Mouse (Mus musculus): ENCODE measurements around the gene Rnf222. TPM values are rescaled to one million over a fixed set of nuclear protein-coding genes. Genes with fewer than 3 reads are reported as not detected.

Gene Rnf222
- total RNA-seq, 2 experiments from 2014 or later = 0.15 TPM; not detected in 1

DNA sequence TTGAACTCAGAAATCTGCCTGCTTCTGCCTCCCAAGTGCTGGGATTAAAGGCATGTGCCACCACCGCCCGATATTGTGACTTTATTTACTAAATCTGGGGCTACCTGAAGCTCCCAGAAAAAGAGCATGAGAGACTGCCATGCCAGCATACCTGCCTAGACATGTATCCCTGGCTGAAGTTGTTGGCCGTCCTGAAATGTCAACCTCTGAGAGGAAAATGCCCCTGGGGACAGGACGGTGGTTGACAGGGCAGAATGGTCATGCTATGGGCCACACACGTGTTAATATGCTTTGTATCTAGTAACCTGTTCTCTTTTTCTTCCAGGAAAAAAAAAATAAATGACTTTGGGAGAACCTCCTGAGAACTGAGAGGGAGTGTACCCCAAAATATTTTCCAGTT, 2.3 kb upstream of the Rnf222 start:
- intact Hi-C loops (cut with DNase I) = no loop called here
- DNase-seq = no peak

DNA sequence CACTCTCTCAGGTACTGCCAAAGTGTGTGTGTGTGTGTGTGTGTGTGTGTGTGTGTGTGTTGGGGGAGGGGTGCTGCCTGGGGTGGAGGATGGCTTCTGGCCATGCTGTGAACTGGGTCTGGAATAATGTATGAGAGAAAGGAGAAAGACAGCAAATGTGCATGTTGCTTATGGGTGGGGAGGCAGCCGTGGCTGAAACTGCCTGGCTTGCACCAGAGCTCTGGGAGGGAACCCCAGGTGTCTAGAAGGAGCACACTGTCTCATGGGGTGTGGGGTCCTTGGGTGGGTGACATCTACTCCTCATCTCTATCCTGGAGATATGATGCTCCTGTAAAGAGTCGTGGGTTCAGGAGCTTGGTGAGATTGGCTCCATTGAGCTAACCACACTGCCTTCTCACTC, 300 bp downstream of the Rnf222 start:
- no peak for DNase-seq
- intact Hi-C loops (cut with DNase I) = no loop called here

DNA sequence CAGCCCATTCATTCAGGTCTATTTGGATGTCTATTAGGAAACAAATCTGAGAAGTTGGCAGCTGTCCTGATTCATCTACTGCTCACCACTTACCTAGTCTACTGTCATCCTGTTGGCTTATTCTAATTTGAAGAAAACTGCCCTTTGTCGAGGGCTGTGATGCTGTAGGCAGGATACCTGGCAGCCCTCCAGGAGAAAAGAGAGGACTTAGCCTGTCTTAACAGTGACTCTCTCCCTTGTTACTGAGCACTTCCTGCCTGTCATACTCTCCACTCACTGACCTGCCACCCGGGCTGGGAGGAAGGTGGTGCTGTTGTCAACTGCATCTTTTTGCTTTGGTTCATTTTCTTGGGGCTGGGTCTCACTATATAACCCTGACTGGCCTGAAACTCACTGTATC, 2.3 kb downstream of the Rnf222 start:
- intact Hi-C loops (cut with DNase I) = no loop called here
- no peak for DNase-seq

DNA sequence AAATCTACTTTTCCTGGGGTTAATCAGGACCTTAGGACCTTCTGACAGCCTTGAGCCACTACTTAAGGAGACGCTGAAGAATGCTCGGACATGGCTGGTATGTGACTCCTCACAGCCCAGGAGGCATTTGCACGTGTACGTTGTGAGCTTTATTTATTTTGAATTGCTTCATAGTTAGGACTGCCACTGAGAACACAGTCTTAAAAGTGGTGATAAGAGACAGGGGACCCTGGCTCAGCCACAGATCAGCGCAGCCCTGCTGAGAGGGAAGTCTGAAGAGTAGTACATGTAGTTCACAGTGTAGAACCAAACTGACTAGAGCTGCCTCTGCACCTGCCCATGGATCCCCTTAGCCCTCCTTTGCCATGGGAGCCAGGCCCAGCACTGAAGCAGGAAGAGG, 3.5 kb downstream of the Rnf222 start:
- intact Hi-C loops (cut with DNase I) = no loop called here
- no peak for DNase-seq

DNA sequence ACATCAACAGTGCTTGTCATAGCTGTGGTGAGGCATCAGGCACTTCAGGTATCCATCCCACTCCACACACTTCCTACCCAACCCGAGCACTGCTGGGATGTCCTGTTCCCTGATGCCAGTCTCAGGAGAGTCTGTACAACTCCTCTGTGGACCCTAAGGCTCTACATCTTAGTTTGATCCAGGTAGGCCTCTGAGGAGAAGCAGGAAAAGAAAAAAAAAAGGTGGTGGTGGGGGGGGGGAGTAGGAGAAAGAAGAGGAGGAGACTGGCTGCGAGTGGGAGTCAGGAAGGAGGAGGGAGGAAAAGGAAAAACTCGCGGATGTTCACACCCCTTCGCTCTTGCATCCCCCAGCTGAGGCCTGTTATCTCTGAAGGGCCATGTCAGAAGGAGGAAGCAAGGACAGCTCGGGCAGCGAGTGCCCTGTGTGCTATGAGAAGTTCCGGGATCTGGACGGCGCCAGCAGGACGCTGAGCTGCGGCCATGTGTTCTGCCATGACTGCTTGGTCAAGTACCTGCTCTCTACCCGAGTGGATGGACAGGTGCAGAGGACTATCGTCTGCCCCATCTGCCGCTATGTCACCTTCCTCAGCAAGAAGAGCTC, 4.0 kb downstream of the Rnf222 start:
- intact Hi-C loops (cut with DNase I) = no loop called here
- DNase-seq = no peak

DNA sequence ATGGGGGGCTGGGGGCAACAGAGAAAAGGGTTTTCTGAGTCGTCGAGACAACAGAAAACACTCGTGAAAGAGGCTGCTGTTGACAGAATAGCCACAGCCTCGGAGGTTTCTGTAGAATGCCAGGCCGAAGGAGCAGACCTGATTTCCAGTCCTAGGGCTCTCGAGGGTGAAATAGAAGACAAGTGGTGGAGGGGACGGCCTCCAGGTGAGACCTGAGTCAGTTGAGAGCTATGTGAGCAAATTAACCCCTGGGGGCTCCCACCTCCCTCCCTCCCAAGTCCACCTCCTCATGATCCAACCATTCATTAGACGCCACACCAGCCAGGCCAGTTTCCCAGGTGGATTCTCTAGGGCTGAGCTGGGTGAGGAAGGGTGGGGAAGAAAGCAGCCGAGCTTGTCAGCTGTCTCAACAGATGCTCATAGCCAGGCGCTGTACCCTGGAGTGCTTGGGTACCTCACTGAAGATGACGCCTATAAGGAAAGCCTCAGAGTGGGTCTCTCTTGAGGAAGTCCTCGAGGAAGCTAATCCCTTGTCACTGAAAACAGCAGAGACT, 5.6 kb downstream of the Rnf222 start:
- intact Hi-C loops (cut with DNase I) = no loop called here

DNA sequence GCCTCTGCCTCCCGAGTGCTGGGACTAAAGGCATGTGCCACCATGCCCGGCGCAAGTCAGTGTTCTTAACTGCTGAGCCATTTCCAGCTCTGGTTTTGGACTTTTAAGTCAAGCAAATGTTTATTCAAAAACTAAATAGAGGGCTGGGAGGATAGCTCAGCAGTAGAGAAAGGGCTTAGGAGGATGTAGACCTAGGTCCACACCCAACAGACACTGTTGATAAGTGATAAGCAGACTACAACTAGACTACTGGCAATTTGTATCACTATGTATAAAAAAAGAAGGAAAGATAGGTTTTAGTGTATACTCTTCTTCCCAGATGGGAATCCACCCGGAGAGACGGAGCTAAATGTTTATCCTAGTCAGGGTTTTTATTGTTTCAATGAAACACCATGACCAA, 7.9 kb downstream of the Rnf222 start:
- no peak for DNase-seq
- intact Hi-C loops (cut with DNase I) = no loop called here

More for the DNA sequence above, 5.6 kb downstream of the Rnf222 start:
- no peak for DNase-seq

DNA sequence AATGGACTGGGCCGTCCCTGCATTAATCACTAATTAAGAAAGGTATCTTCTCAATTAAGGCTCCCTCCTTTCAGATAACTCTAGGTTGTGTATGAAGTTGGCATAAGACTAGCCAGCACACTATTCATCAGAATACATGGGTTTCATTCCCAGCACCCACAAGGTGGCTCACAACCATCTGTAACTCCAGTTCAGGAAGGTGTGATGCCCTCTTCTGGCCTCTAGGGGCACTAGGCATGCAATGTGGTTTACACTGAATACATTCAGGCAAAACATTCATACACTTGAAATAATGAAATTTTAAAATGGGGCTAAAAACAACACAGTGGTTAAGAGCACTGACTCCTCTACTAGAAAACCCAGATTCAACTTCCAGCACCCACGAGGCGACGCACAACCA, 8.8 kb downstream of the Rnf222 start:
- DNase-seq = peak in 1 of 2 experiments; percentile 37
- intact Hi-C loops (cut with DNase I) = no loop called here

DNA sequence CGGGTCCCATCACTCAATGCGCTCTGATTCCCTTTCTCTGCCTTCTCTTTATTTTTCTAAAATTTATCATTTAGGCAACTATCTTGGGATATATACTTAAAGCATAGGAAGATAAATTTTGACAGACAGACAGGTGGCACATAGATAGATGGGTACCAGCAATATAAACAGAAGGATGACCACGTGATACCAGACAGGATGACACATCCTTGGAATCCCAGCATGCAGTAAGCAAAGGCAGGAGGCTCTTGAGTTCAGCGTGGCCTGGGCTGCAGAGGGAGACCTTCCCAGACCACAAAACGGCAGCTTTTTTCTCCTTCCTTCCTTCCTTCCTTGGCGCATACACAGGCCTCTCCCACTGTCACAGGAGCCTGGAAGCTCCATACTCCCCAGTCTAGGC, 9.5 kb downstream of the Rnf222 start:
- no peak for DNase-seq
- intact Hi-C loops (cut with DNase I) = no loop called here

DNA sequence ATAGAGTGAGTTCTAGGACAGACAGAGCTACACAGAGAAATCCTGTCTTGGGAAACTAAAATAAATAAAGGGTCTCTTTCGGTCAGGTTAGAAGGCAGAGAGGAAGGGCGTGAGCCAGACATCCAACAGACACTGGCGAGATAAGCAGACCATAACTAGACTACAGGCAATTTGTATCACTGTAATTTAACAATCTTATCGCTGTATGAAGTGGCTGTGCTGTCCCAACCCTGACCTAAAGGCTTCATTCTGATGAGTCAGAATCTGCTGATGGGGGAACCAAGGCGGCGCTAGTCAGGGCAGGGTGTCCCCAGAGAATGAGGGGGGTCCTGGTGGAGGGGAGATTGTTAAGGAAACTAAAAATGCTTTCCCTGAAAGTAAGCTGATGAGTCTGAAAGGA, 10.4 kb downstream of the Rnf222 start:
- no peak for DNase-seq
- intact Hi-C loops (cut with DNase I) = no loop called here

DNA sequence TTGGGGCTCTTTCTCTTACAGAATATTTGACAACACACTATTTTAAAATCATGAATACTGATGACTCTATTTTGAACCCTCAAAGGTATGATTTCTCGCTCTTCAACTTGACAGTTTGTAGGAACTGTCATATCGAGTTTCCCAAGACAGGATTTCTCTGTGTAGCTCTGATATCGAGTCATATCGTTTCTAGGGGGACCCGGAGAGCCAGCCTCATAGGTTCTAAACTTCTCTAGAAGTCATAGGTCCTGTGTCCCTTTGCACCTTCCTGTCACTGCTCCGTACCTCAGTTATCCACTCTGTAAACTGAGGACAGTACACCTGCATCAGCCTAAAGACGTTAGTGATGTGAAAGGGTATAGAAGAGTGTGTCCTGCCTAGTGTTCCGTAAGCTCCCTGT, 11.5 kb downstream of the Rnf222 start:
- no peak for DNase-seq
- intact Hi-C loops (cut with DNase I) = loop anchor here (5.0 kb wide), 1 partner anchor 67 kb away; the partner anchor contains the start of gene Slc25a35

DNA sequence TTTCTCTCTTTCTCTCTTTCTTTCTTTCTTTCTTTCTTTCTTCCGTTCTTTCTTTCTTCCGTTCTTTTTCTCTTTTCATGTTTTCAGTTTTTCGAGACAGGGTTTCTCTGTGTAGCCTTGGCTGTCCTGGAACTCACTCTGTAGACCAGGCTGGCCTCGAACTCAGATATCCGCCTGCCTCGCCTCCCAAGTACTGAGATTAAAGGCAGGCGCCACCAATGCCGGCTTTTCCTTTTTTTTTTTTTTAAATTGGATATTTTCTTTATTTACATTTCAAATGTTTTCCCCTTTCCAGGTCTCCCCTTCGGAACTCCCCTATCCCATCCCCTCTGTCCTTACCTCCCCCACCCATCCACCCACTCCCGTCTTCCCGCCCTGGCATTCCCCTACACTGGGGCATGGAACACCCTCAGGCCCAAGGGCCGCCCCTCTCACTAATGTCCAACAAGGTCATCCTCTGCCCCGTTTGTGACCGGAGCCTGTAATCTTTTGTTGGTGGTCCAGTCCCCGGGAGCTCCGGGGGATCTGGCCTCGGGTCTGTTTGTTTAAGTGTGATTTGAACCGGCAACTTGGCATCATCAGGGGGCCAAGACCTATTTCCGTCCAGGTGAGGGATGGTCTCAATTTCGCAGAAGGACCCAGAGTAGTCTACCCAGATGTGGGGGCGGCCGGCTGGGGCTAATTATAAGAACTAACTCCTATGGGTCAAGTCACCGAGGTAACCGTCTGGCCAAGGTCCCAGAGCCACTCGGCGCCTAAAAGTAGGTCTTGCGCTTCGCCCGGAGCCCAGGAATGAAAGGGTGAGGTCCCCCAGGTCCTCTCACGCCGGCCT, 12.4 kb downstream of the Rnf222 start:
- no peak for DNase-seq
- intact Hi-C loops (cut with DNase I) = loop anchor here (5.0 kb wide), 1 partner anchor 67 kb away; the partner anchor contains the start of gene Slc25a35

DNA sequence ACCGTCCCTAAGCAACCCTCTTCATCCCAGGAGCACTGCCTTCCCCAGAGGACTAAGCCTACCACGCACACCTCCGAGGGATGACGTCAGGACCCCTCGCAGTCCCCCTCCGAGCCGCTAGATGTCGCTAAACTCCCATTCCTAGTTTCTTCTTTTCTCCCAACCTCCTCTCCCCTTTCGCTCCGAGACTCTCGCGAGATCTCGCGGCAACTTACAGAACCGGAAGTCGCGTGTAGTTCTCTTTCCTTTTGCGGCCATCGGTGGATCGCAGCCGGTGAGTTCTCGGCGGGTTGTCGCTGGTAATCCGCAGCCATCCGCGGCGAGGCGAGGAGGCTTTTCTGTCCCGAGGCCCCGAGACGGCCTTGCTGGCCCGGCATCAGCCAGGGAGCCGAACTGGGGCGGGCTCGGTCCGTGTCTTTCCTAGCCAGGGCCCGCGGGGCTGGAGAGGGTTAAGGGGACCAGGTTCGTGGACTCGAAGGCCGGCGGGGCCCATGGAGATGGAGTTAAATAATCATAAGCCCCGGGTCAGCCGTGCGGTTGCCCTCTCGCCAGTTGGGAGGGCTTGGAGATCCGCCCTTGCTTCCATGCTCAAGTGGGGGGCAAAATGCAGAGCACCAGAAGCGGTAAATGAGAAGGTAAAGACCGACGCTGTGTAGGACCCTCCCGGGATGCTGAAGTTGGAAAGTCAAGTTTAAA, 13.1 kb downstream of the Rnf222 start, which contains the start of gene Rpl26:
TSS of gene Rpl26 (plus strand) at position 233 of the 696 bp plus-strand sequence.
- peak; percentile 97 to 98 for DNase-seq

DNA sequence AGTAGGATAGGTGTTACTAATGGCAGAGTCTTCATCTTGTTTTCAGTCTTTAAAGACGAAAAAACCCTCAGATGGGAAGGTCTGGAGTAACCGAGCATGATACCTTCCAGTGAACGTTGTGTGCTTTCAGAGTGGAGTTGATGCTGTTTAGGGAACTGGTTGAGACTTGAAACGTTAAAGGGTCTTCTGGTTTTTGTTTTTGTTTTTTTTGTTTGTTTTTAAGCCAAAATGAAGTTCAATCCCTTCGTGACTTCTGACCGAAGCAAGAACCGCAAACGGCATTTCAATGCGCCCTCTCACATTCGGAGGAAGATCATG, 13.7 kb downstream of the Rnf222 start:
- intact Hi-C loops (cut with DNase I) = loop anchor here (2.0 to 5.0 kb wide), 2 partner anchors 65 to 131 kb away; partner anchors contain the start of gene Slc25a35
- no peak for DNase-seq

More for the DNA sequence above, 13.1 kb downstream of the Rnf222 start, which contains the start of gene Rpl26:
- intact Hi-C loops (cut with DNase I) = loop anchor here (2.0 to 5.0 kb wide), 2 partner anchors 66 to 131 kb away; partner anchors contain the start of gene Slc25a35

DNA sequence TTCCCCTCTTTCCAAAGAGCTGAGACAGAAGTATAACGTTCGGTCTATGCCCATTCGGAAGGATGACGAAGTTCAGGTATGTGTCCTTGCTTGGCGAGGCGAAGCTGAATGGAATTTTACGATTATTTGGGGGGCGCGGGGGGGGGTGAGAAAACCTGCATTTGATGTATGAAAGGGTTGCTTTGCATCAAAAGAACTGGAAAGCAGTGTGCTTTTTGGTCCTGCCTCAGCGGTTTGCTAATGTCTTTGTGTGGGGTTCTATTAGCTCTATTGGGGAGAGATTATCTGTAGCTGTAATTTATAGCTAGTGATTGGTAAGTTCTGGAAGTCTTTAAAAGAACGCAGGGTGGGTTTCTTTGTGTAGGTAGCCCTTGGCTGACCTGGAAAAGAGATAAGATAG, 14.0 kb downstream of the Rnf222 start:
- intact Hi-C loops (cut with DNase I) = loop anchor here (2.0 to 5.0 kb wide), 2 partner anchors 65 to 130 kb away; partner anchors contain the start of gene Slc25a35
- DNase-seq = no peak

DNA sequence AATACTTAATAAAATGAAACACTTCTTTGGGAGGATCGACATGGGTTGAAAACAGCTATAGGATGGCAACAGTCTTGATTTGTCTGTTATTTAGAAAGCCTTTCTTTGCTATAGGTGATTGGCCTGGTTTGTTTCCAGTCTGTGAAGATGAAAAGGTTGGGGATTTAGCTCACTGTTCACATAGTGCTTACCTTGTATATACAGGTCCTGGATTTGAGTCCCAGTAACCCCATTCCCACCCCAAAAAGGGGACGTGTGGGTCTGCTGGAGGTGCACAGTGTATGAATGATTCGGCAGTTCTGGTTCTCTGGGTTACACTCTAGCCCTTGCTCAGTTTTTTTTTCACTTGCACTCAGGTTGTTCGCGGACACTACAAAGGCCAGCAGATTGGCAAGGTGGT, 14.5 kb downstream of the Rnf222 start:
- intact Hi-C loops (cut with DNase I) = loop anchor here (2.0 to 5.0 kb wide), 2 partner anchors 64 to 130 kb away; partner anchors contain the start of gene Slc25a35
- DNase-seq = no peak

DNA sequence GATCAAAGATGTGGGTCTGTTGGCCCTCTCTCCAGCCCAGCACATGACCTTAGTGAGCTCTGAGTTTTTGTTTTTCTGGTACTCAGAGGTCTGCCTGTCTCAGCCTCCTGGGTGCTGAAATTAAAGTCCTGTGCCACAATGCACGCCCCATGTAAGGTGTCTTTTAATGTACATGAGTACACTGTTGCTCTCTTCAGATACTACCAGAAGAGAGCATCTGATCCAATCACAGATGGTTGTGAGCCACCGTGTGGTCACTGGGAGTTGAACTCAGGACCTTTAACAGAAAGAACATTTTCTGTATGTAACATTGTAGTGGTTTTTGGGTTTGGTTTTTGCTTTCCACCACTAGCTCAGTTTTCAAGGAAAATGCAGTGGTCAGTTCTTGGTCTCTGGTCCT, 15.4 kb downstream of the Rnf222 start:
- intact Hi-C loops (cut with DNase I) = loop anchor here (1.0 to 5.0 kb wide), 3 partner anchors 64 to 129 kb away; partner anchors contain the start of gene Slc25a35
- no peak for DNase-seq

DNA sequence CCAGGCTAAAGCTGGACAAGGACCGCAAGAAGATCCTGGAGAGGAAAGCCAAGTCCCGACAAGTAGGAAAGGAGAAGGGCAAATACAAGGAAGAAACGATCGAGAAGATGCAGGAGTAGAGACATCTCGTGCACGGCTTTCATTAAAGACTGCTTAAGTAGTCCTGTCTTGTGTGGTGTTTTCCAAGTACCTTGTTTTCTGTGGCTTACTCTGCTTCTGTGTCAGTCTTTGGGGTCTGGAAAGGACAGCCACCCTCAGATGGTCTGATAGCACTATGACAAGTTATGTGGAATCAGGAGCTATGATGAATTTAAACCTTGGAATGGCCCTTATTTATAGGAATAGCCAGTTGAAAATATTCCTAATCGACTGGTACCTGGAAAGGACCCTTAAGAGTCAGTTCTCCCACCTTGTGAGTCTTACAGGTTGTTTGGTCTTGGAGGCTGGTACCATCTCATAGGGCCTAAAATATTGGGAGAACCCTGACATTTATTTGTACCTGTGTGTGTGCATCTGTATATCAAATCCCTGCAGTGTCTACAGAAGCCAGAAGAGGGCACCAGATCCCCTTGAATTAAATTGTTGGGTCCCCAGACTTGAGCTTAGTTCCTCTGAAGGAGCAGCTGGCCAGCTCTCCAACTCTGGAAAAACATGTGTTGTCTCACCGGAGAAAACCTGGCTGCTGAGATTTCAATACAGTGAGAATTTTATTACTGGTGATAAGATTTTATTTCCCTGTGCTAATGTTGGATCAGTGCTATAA, 16.2 kb downstream of the Rnf222 start:
- intact Hi-C loops (cut with DNase I) = loop anchor here (1.0 to 5.0 kb wide), 3 partner anchors 48 to 78 kb away; partner anchors contain the start of gene Slc25a35

DNA sequence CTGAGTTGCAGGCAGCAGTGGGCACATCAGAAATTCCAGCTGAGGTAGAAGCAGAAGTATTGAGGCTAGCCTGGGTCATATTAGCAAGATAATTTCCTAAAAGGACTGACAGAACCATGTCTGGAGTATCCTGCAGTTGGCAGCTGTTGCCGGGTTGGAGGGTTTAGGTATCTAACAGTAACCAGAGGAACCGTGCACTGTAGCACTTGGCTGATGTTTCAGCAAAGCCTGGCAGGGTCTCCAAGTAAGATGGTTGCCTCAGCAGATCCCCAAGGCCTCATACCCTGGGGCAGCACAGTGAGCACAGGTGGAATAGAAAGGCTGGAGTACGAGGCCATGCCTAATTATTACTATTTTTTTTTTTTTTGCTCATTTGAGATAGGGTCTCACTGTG, 16.8 kb downstream of the Rnf222 start:
- DNase-seq = no peak
- intact Hi-C loops (cut with DNase I) = loop anchor here (5.0 kb wide), 1 partner anchor 47 kb away; no protein-coding TSS in a partner anchor

More for the DNA sequence above, 16.2 kb downstream of the Rnf222 start:
- DNase-seq = peak; percentile 78 to 87
